ENCODE assay signal across 8 mouse cellular contexts in genomic region chr3:102061923-102062670, GRCm38 (mm10). TPM values are rescaled to one million over a fixed set of nuclear protein-coding genes. Genes with fewer than 3 reads are reported as not detected.
A peak's percentile ranks its signal among the peaks of the same experiment; 100 is the strongest.
DNase-seq lines count a peak whose midpoint lies in the region; ATAC-seq lines count a peak whose summit lies in the region.

No protein-coding gene starts in this region.

- H3K4me1 ChIP-seq in kidney, embryonic 15.5 days: no peaks in the 10 kb centered on the region
- H3K4me1 ChIP-seq in hindbrain, embryonic 12.5 days: peaks cover 13% of the 10 kb centered on the region

- H3K27me3 ChIP-seq in kidney, embryonic 15.5 days: no peaks in the 10 kb centered on the region
- no peaks in the 10 kb centered on the region for H3K27me3 ChIP-seq in hindbrain, embryonic 12.5 days

- no peak overlapping the region for H3K9ac ChIP-seq in kidney, embryonic 15.5 days
- no peak overlapping the region for H3K9ac ChIP-seq in hindbrain, embryonic 12.5 days

- H3K27ac ChIP-seq in kidney, embryonic 15.5 days: no peak overlapping the region
- H3K27ac ChIP-seq in hindbrain, embryonic 12.5 days: peak overlapping the region; percentile 76

- H3K4me2 ChIP-seq in kidney, embryonic 15.5 days: no peak overlapping the region
- no peak overlapping the region for H3K4me2 ChIP-seq in hindbrain, embryonic 12.5 days (replicated peaks)

- H3K9me3 ChIP-seq in kidney, embryonic 15.5 days (replicated peaks): no peaks in the 10 kb centered on the region
- H3K9me3 ChIP-seq in hindbrain, embryonic 12.5 days (replicated peaks): no peaks in the 10 kb centered on the region

- DNase-seq in kidney, adult 11 months: peak; percentile 58
- peak; percentile 95 to 96 for DNase-seq in cerebellum, postnatal 10 days
- peak; percentile 28 to 51 for DNase-seq in frontal cortex, postnatal 36 days (ENCODE audit: low spot score in 2 of 2)
- peak; percentile 11 for DNase-seq in left cerebral cortex, adult 11 months (ENCODE audit: low spot score)
- DNase-seq in lung, postnatal 25 days (ENCODE audit: low spot score): peak; percentile 74
- DNase-seq in right cerebral cortex, postnatal 25 days: peak; percentile 14

- no peak overlapping the region for H3K4me3 ChIP-seq in kidney, embryonic 15.5 days (replicated peaks)
- no peak overlapping the region for H3K4me3 ChIP-seq in hindbrain, embryonic 12.5 days

- 47% methylated on average over 14 of the region's 14 CpGs for WGBS in kidney, embryonic 15.5 days
- 42% methylated on average over 14 of the region's 14 CpGs for WGBS in hindbrain, embryonic 12.5 days

- H3K36me3 ChIP-seq in kidney, embryonic 15.5 days: no peaks in the 10 kb centered on the region
- no peaks in the 10 kb centered on the region for H3K36me3 ChIP-seq in hindbrain, embryonic 12.5 days

- no peak; the same call in 1 of the 2 replicates for ATAC-seq in kidney, embryonic 15.5 days (replicated peaks; ENCODE audit: low FRiP score)
- ATAC-seq in hindbrain, embryonic 12.5 days (ENCODE audit: low FRiP score): peak; percentile 92

RNA-seq across cellular contexts. Expression of gene Casq2, which starts 24.1 kb away (rescaled TPM):
- polyA plus RNA-seq in kidney, embryonic 15.5 days (2015; fragmentation: Nextera tagmentation; extraction: Ambion mirVana): 6.6 and 11.1 TPM in 2 replicates
- polyA plus RNA-seq in hindbrain, embryonic 12.5 days (2016; fragmentation: Nextera tagmentation; extraction: Ambion mirVana): 1.1 and 5.9 TPM in 2 replicates

RNA-seq across cellular contexts. Expression of gene Nhlh2, which starts 52.2 kb away (rescaled TPM):
- polyA plus RNA-seq in kidney, embryonic 15.5 days (2015; fragmentation: Nextera tagmentation; extraction: Ambion mirVana): not detected in 2 replicates
- polyA plus RNA-seq in hindbrain, embryonic 12.5 days (2016; fragmentation: Nextera tagmentation; extraction: Ambion mirVana): 144 and 164 TPM in 2 replicates

Comparison
In these comparisons a context has a peak if more than half of its experiments do, and no peak if none do; other contexts are left out.
1. DNase-seq: peak in every context shown above with its lines; median percentile 96 in cerebellum, postnatal 10 days; 74 in lung, postnatal 25 days; 58 in kidney, adult 11 months; 40 in frontal cortex, postnatal 36 days; 14 in right cerebral cortex, postnatal 25 days; 11 in left cerebral cortex, adult 11 months.
2. RNA of gene Nhlh2, which starts 52.2 kb away (polyA plus RNA-seq): 144 to 164 TPM in hindbrain, embryonic 12.5 days; not detected in kidney, embryonic 15.5 days; every median in the first group is over 100 times any median in the second.